Mouse (Mus musculus): Measurements from ENCODE around the gene Dmrt3. TPM values are rescaled to one million over a fixed set of nuclear protein-coding genes. Genes with fewer than 3 reads are reported as not detected.

Gene Dmrt3
- polyA plus RNA-seq (2014; fragmentation: Nextera tagmentation; extraction: Ambion mirVana) = 0.08 TPM in 1 of 2 replicates, not detected in the other

DNA sequence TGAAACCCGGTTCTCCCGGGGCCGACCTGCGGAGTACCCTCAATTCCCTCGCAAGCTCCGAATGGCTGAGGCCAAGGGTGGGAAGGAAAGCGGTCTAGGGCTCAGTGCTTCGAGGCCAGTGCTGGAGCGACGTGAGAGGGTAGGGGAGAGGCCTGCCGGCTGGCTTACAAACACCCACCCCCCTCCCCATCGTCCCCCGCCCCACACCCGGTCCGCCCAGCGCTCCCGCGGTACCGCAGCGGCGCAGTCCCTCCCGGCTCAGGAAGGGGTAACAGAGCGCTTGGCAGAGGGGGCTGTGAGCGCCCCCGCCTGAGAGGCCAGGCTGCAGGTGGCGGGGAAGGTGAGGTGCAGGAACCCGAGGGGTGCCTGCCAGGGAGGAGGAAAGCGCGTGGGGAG is at the start of gene Dmrt3:
TSS of gene Dmrt3 (plus strand) at position 287 of the 396 bp plus-strand sequence.
- DNase-seq (ENCODE audit: low spot score) (peak; percentile 48), ATAC-seq (replicated peaks; ENCODE audit: low FRiP score) (no peak)
- Histone ChIP-seq H3K36me3 (ENCODE audit: control insufficient read depth, insufficient read depth, low read length) (no peaks in the 10 kb centered on the region), H3K27ac (ENCODE audit: low read depth, low read length) (no peak within 1 kb of the TSS), H3K27me3 (replicated peaks; ENCODE audit: control insufficient read depth, insufficient read depth, low read length) (peaks cover 99% of the 10 kb centered on the region), H3K9me3 (ENCODE audit: control insufficient read depth, low read length) (no peaks in the 10 kb centered on the region), H3K4me3 (ENCODE audit: low read depth, low read length) (peak within 1 kb of the TSS; percentile 39), H3K4me2 (peak within 1 kb of the TSS; percentile 62), H3K4me1 (replicated peaks; ENCODE audit: control insufficient read depth, insufficient read depth, low read length) (peaks cover 6% of the 10 kb centered on the region; the same call in 1 of the 2 replicates), H3K9ac (ENCODE audit: low read depth, low read length) (no peak within 1 kb of the TSS)
- WGBS = under 1% methylated on average over 24 of the region's 29 CpGs

DNA sequence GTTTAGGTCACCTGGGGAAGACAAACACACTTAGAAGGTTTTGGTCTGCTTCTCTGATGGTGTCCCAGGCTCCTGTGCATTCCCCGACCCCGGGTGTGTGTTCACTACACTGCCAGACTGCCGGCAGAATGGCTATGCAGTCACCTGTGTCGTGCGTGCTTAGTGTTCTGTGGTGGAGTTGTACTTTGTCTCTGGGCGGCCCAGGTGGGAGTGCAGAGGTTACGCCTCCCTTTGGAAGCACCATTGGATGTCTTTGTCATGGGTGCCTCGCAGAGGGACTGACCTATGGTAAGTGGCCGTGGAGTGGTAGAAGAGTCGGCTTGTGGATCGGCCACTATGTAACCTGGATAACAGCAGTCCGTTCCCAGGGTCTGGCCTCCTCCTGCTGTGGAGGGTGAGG is 45.7 kb upstream of the Dmrt3 start:
- Histone ChIP-seq H3K27me3 (replicated peaks; ENCODE audit: control insufficient read depth, insufficient read depth, low read length) (peaks cover 14% of the 10 kb centered on the region), H3K36me3 (ENCODE audit: control insufficient read depth, insufficient read depth, low read length) (no peaks in the 10 kb centered on the region), H3K27ac (ENCODE audit: low read depth, low read length) (no peak overlapping the region), H3K9ac (ENCODE audit: low read depth, low read length) (no peak overlapping the region), H3K9me3 (ENCODE audit: control insufficient read depth, low read length) (0 out of 2 replicates have a peak, but pooled peaks cover 2% of the 10 kb centered on the region), H3K4me3 (ENCODE audit: low read depth, low read length) (no peak overlapping the region), H3K4me2 (no peak overlapping the region), H3K4me1 (replicated peaks; ENCODE audit: control insufficient read depth, insufficient read depth, low read length) (no peaks in the 10 kb centered on the region)
- WGBS = 67% methylated on average over 12 of the region's 12 CpGs
- ATAC-seq (replicated peaks; ENCODE audit: low FRiP score) (no peak), DNase-seq (ENCODE audit: low spot score) (no peak)

DNA sequence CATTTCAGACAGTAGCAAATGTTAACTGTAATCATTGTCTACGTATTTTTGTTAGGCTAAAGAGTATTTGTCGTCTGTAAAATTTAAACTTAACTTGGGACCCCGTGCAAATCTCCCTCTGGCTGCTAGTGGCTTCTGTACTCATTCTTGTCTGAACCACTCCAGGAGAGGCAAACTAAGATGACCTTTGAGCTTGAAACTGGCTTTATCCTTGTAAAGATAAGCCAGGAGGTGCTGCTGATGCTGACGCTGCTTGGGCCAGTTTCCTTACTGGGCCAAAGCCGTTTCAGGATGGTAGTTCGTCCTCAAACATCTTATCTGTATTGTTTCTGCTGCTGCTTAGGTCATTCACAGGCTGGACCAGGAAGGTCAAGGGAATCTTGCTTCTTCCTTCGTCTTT is 40.3 kb upstream of the Dmrt3 start:
- no peak overlapping the region for H3K4me3 ChIP-seq (ENCODE audit: low read depth, low read length)
- H3K9ac ChIP-seq (ENCODE audit: low read depth, low read length) = no peak overlapping the region
- H3K9me3 ChIP-seq (ENCODE audit: control insufficient read depth, low read length) = no peaks in the 10 kb centered on the region
- no peak for ATAC-seq (replicated peaks; ENCODE audit: low FRiP score)
- no peaks in the 10 kb centered on the region for H3K36me3 ChIP-seq (ENCODE audit: control insufficient read depth, insufficient read depth, low read length)
- WGBS = 53% methylated on average over 7 of the region's 7 CpGs
- H3K4me2 ChIP-seq = no peak overlapping the region
- DNase-seq (ENCODE audit: low spot score) = no peak
- H3K4me1 ChIP-seq (replicated peaks; ENCODE audit: control insufficient read depth, insufficient read depth, low read length) = no peaks in the 10 kb centered on the region
- no peak overlapping the region for H3K27ac ChIP-seq (ENCODE audit: low read depth, low read length)
- H3K27me3 ChIP-seq (replicated peaks; ENCODE audit: control insufficient read depth, insufficient read depth, low read length) = peaks cover 26% of the 10 kb centered on the region

DNA sequence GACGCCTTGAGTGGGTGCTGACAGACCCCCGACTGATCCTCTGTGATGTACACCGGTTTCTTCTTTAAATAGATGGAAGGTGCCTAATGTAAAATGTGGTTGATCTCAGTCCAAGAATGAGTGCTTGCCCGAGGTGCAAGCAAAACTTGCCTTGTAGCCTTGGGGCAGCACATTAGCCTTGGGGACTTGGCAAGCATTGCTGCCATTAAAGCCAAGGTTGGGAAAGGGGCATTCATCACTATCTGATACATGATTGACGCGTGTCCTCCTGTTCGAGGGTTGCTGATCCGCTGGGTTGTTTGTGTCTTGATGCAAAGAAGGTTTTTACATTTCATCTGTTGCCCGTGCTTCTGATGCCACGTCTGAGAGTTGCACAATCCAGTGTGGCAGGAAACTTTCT is 35.7 kb upstream of the Dmrt3 start:
- Histone ChIP-seq H3K27me3 (replicated peaks; ENCODE audit: control insufficient read depth, insufficient read depth, low read length) (peaks cover 32% of the 10 kb centered on the region), H3K4me2 (no peak overlapping the region)
- WGBS = 31% methylated on average over 10 of the region's 10 CpGs

DNA sequence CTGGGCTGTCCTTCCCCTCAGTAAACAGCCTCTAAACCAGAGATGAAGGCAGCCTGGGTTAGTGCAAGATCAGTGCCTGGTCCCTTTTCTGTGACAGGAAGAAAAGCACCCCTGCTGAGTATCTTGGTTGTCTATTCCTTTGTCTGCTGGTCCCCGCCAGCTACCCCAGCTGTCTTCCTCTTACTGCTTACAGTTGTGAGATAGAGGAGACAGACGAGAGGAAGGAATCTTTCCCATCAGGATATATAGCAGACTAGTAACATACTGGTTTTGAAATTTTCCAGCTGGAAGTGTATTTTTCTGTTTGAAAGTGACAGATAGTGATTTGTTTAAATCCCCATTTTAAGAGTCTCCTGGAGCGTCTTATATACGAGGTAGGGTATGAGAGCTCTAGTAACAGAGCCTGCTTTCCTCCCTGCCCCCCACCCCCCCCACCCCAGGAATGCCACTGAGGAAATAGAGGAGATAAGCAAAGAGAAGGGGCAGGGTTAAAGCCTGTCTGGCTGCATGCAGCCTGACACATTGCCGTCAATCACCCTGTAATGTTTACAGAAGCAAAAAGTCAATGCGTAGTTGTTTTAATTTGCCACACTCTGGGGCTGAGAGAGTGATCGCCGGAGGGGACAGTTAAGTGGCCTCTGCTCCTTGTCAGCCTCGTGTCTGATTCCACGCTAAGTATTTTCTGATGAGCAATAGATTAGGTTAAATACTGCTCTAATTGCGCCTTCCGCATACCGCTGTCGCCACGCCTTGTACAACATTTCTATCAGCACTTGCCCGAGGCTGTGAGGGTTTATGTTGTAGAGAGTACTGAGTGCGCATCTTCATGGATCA is 34.9 kb upstream of the Dmrt3 start:
- WGBS = 8% methylated on average over 17 of the region's 17 CpGs
- H3K9ac ChIP-seq (ENCODE audit: low read depth, low read length) = no peak overlapping the region
- peak overlapping the region; percentile 41 for H3K4me2 ChIP-seq
- H3K27me3 ChIP-seq (replicated peaks; ENCODE audit: control insufficient read depth, insufficient read depth, low read length) = peaks cover 30% of the 10 kb centered on the region
- no peak for DNase-seq (ENCODE audit: low spot score)
- H3K9me3 ChIP-seq (ENCODE audit: control insufficient read depth, low read length) = no peaks in the 10 kb centered on the region
- H3K27ac ChIP-seq (ENCODE audit: low read depth, low read length) = no peak overlapping the region
- no peaks in the 10 kb centered on the region for H3K36me3 ChIP-seq (ENCODE audit: control insufficient read depth, insufficient read depth, low read length)
- peak; percentile 47 for ATAC-seq (replicated peaks; ENCODE audit: low FRiP score)
- H3K4me3 ChIP-seq (ENCODE audit: low read depth, low read length) = peak overlapping the region; percentile 10; the same call in 1 of the 2 replicates
- H3K4me1 ChIP-seq (replicated peaks; ENCODE audit: control insufficient read depth, insufficient read depth, low read length) = no peaks in the 10 kb centered on the region

More for the DNA sequence above, 35.7 kb upstream of the Dmrt3 start:
- no peak for DNase-seq (ENCODE audit: low spot score)
- H3K27ac ChIP-seq (ENCODE audit: low read depth, low read length) = no peak overlapping the region
- no peaks in the 10 kb centered on the region for H3K9me3 ChIP-seq (ENCODE audit: control insufficient read depth, low read length)
- no peak overlapping the region for H3K4me3 ChIP-seq (ENCODE audit: low read depth, low read length)
- H3K9ac ChIP-seq (ENCODE audit: low read depth, low read length) = no peak overlapping the region
- no peaks in the 10 kb centered on the region for H3K4me1 ChIP-seq (replicated peaks; ENCODE audit: control insufficient read depth, insufficient read depth, low read length)
- H3K36me3 ChIP-seq (ENCODE audit: control insufficient read depth, insufficient read depth, low read length) = no peaks in the 10 kb centered on the region
- ATAC-seq (replicated peaks; ENCODE audit: low FRiP score) = no peak

DNA sequence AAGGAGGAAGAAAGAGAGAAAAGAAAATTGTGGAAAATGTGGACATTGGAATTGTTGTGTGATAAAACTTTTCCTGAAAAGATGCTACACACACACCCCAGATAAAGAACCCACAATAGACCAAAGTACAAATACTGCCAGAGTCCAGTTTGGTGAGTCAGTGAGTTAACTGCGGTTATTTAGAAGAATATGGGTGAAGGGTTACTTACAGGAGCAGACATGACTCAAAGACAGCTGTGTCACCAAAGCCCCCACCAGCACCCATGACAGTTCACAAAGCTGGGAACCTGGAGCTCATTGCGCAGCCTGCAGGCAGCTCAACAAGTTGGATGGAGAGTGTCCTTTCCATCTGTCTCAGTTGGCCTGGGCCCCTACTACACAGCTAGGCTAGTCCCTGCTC is 31.7 kb upstream of the Dmrt3 start:
- Histone ChIP-seq H3K4me3 (ENCODE audit: low read depth, low read length) (no peak overlapping the region), H3K36me3 (ENCODE audit: control insufficient read depth, insufficient read depth, low read length) (no peaks in the 10 kb centered on the region), H3K9me3 (ENCODE audit: control insufficient read depth, low read length) (no peaks in the 10 kb centered on the region), H3K4me2 (no peak overlapping the region), H3K9ac (ENCODE audit: low read depth, low read length) (no peak overlapping the region), H3K4me1 (replicated peaks; ENCODE audit: control insufficient read depth, insufficient read depth, low read length) (no peaks in the 10 kb centered on the region), H3K27ac (ENCODE audit: low read depth, low read length) (no peak overlapping the region), H3K27me3 (replicated peaks; ENCODE audit: control insufficient read depth, insufficient read depth, low read length) (peaks cover 22% of the 10 kb centered on the region)
- ATAC-seq (replicated peaks; ENCODE audit: low FRiP score) (no peak), DNase-seq (ENCODE audit: low spot score) (no peak)
- 90% methylated on average over 2 of the region's 2 CpGs for WGBS

DNA sequence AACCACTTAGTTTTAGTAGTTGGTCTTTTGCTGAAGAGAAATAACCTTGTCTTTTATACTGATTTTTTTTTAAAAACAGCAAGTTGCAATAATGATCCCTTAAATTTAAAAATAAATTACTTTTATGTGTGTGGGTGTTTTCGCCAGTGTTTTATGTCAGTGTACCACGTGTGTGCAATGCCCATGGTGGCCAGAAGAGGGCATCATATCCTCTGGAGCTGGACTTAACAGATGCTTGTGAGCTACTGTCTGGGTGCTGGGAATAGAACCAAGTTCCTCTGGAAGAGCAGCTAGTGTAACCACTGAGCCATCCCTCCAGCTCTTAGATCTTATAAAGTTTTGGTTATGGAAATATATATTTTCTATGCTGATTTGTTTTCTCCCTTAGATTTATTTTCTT is 30.7 kb upstream of the Dmrt3 start:
- no peaks in the 10 kb centered on the region for H3K36me3 ChIP-seq (ENCODE audit: control insufficient read depth, insufficient read depth, low read length)
- 82% methylated on average over 2 of the region's 2 CpGs for WGBS

DNA sequence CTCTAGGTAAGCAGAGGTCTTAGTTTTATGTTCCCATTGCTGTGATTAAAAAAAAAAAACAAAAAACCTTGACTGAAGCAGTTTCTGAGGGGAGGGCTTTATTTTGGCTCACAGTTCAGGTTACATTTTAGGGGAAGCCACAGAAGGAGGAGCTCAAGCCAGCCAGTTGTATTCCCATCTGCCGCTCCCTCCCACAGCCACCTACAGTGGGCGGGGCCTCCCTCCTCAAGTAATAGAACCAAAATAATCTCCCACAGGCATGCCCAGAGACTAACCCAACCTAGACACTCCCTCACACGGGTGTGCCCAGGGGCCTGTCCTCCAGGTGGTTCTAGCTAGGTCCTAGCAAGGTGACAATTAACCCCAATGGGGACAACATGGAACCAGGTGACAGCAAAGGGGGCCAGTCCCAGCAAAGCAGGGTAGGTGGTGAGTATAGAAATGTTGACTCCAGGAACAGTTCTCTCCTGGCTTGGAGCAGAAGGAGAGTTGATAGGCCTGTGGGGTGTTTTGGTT is 12.3 kb upstream of the Dmrt3 start:
- H3K4me3 ChIP-seq (ENCODE audit: low read depth, low read length) = no peak overlapping the region
- whole genome bisulfite sequencing = 65% methylated on average over 3 of the region's 3 CpGs
- no peaks in the 10 kb centered on the region for H3K9me3 ChIP-seq (ENCODE audit: control insufficient read depth, low read length)
- DNase-seq (ENCODE audit: low spot score) (no peak), ATAC-seq (replicated peaks; ENCODE audit: low FRiP score) (no peak)
- no peaks in the 10 kb centered on the region for H3K36me3 ChIP-seq (ENCODE audit: control insufficient read depth, insufficient read depth, low read length)
- no peaks in the 10 kb centered on the region for H3K4me1 ChIP-seq (replicated peaks; ENCODE audit: control insufficient read depth, insufficient read depth, low read length)
- no peak overlapping the region for H3K4me2 ChIP-seq
- H3K27me3 ChIP-seq (replicated peaks; ENCODE audit: control insufficient read depth, insufficient read depth, low read length) = peaks cover 52% of the 10 kb centered on the region
- no peak overlapping the region for H3K9ac ChIP-seq (ENCODE audit: low read depth, low read length)
- H3K27ac ChIP-seq (ENCODE audit: low read depth, low read length) = no peak overlapping the region

More for the DNA sequence above, 30.7 kb upstream of the Dmrt3 start:
- Histone ChIP-seq H3K9me3 (ENCODE audit: control insufficient read depth, low read length) (no peaks in the 10 kb centered on the region), H3K4me3 (ENCODE audit: low read depth, low read length) (no peak overlapping the region), H3K9ac (ENCODE audit: low read depth, low read length) (no peak overlapping the region), H3K4me1 (replicated peaks; ENCODE audit: control insufficient read depth, insufficient read depth, low read length) (no peaks in the 10 kb centered on the region), H3K27ac (ENCODE audit: low read depth, low read length) (no peak overlapping the region), H3K27me3 (replicated peaks; ENCODE audit: control insufficient read depth, insufficient read depth, low read length) (peaks cover 20% of the 10 kb centered on the region), H3K4me2 (no peak overlapping the region)
- no peak for ATAC-seq (replicated peaks; ENCODE audit: low FRiP score)
- no peak for DNase-seq (ENCODE audit: low spot score)

DNA sequence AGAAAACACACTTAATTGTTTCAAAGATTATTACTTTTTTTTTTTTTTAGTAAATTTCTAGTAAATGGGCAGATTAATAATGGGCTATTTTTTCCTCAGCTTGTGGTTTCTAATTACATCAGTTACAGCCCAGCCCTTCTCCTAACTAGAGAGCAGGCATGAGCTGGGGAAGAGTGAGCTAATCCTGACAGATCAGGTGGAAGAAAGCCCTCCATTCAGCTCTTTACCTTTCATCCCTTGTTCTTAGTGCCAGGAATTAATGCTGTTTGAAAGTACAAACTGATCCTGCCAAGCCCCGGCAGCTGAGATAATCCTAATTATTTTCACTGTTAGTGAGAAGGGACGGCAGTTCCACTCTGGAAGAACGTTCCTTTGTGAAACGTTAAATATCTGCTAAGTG is 11.5 kb upstream of the Dmrt3 start:
- Histone ChIP-seq H3K27me3 (replicated peaks; ENCODE audit: control insufficient read depth, insufficient read depth, low read length) (peaks cover 57% of the 10 kb centered on the region), H3K9me3 (ENCODE audit: control insufficient read depth, low read length) (no peaks in the 10 kb centered on the region), H3K4me1 (replicated peaks; ENCODE audit: control insufficient read depth, insufficient read depth, low read length) (no peaks in the 10 kb centered on the region), H3K4me2 (no peak overlapping the region), H3K36me3 (ENCODE audit: control insufficient read depth, insufficient read depth, low read length) (no peaks in the 10 kb centered on the region), H3K27ac (ENCODE audit: low read depth, low read length) (no peak overlapping the region), H3K4me3 (ENCODE audit: low read depth, low read length) (no peak overlapping the region), H3K9ac (ENCODE audit: low read depth, low read length) (no peak overlapping the region)
- ATAC-seq (replicated peaks; ENCODE audit: low FRiP score) (no peak), DNase-seq (ENCODE audit: low spot score) (no peak)
- 18% methylated on average over 4 of the region's 4 CpGs for WGBS
